Mouse (Mus musculus) thymus, postnatal 10 days (tissue): Measurements from ENCODE around the gene Lect2.

ENCODE experiments used
- DNase-seq, 2 experiments: peaks; one replicate each; pipeline ENCODE4 v3.0.0; 2021; ENCODE audit warnings: low spot score in 2 of 2

Gene Lect2

GRCm38 (mm10) chr13:56556701-56557100 is 8.4 kb upstream of the Lect2 start:
- no peak for DNase-seq

- DNase-seq, result no peak
Observed at GRCm38 (mm10) chr13:56555957-56556356, 7.7 kb upstream of the Lect2 start.

GRCm38 (mm10) chr13:56554409-56554808 is 6.1 kb upstream of the Lect2 start:
- peak; percentile 12 to 37 for DNase-seq

DNA sequence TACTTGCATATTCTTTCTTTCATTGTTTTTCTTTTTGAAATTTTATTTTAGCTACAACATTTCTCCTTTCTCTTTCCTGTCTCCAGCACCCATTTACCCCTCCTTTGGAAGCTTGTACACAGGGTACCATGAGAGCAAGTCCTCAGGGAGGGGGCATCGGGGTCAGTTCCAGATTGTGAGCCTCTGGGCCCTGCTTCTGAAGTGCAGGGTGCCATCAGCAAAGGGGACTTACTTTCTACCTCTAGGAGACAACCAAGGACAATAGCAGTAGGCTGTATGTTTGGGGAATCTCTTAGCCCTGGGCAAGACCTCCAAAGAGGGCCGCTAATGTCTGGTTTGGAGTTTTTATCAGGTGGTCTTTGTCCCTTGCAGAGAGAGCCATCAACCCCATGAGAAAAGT is 5.6 kb upstream of the Lect2 start:
- DNase-seq, result no peak

- DNase-seq, result no peak
Observed at GRCm38 (mm10) chr13:56551661-56552060, 3.4 kb upstream of the Lect2 start.

DNA sequence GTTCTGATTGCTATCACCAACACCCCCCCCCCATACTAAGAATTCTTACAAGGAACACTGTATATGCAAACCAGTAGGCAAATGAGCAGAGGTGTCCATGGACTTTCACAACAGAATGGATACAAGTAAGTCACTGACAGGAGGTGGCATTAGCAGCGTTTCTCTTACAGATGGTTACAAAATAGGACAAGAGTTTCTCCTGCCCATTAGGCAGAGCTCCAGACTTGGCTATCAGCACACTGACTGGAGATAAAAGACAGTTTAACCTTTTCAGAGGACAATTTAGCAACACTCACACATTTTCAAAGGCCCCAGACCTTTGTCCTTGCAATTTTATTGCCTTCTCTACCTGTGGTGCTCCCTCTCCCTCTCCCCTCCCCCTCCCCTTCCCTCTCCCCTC is 2.3 kb upstream of the Lect2 start:
- DNase-seq, result no peak

- no peak for DNase-seq
Observed at GRCm38 (mm10) chr13:56549364-56549763, 1.1 kb upstream of the Lect2 start.

DNA sequence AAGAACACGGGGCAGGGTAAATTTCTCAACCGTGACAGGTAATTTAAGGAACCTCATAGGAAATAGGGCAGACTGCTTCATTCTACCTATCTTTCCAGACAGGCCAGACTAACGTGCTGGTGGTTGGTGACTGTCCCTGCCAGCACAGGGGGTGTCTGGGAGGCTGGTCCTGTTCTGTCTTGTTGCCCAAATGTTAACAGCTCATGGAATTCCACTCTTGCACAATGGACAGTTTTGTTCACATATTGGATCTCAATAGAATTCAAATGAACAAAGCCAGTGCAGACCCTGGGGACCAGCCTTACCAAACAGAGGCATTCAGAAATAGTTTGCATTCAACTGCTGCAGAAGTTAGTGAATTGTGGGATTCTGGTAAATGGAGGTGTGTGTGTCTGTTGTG is 3.3 kb downstream of the Lect2 start:
- no peak for DNase-seq

DNA sequence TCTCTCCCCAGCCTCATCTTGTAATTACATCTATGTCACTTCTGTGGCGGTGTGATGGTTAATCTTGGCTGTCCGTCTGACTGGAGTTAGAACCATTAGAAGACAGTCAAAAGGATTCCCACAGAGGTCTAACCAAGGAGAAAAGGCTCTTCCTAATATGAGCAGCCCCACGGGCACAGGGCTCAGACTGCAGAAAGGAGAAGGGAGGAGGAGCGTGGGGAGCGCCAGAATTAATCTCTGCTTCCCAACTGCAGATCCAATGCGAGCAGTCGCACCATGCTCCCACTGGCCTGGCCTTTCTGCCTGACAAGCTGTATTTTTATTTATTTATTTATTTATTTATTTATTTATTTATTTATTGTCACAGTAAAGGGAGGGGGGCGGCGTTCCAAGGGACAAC is 4.5 kb downstream of the Lect2 start:
- DNase-seq, result no peak

DNA sequence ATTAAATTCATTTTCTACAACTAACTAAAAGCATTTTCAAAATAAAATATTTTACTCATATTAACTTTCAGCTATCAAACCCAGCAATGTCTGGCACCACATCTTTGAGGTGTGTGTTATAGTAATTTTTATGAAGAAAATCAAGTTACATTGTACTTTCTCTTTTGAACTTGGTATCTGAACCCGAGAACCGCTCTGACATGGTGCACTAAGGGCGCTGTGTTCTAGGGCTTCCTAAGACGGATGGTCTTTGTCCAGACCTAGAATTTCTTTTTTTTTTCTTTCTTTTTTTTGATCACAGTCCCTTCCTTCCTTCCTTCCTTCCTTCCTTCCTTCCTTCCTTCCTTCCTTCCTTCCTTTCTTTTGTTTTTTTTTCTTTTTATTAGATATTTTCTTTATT is 8.5 kb downstream of the Lect2 start:
- peak in 1 of 2 experiments; percentile 48 for DNase-seq

GRCm38 (mm10) chr13:56537026-56537425 is 11.3 kb downstream of the Lect2 start:
- DNase-seq, result no peak

GRCm38 (mm10) chr13:56535570-56535969 is 12.7 kb downstream of the Lect2 start:
- DNase-seq, result peak in 1 of 2 experiments; percentile 13

DNA sequence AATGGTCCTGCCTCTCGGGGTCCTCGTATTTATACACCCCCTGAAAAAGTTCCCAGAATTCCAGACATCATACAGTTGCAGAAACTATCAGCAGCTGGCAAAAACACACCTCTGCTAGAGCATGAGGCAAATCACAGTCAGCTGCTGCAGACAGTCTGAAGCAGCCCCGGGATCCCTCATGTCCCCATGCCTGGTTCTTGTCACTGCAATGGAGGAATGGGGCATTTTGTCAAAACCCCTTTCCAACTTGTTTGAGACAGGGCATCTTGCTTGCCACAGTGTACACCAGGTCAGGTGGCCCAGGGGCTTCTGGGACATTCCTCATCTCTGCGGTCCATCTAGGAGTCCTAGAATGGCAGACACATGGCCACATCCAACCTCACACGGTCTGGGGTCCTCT is 13.4 kb downstream of the Lect2 start:
- no peak for DNase-seq

DNA sequence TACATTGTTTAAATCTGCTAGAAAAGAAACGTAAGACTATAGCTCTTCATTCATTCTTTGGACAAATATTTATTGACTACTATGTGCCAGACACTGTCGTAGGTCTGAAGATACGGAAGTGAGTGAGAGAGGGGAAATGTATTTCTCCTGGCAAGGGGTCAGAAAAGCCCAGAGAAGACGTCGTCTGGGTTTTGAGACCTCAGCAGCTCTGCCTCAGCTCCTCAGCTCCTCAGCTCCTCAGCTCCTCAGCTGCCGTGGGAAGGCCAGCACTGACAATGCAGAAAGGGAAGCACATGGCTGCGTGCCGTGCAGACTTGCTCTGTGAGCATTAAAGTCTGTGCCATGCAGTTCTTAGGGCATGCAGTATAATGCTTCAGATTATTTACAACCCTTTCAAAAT is 18.6 kb downstream of the Lect2 start:
- DNase-seq, result no peak

DNA sequence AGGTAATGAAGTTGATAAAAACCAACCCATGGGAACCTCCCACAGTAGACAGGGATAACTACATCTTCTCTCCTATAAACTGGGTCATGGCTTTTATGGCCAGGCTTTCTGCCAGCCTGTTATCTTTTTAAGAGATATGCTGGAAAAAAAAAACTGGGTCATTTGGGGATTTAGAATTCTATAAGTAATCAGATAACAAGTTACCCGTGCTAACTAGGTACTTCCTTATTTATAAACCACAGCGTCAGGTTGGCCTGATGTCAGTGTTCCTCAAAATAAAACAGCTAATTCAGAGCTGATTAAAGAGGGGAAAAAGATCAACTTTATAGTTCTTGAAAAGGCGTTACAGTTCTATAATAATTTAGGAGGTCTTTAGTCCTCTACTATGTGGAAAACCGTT is 19.3 kb downstream of the Lect2 start:
- no peak for DNase-seq

- DNase-seq, result no peak
Observed at GRCm38 (mm10) chr13:56528281-56528680, 20.0 kb downstream of the Lect2 start.

GRCm38 (mm10) chr13:56527846-56528245 is 20.5 kb downstream of the Lect2 start:
- DNase-seq, result no peak

DNA sequence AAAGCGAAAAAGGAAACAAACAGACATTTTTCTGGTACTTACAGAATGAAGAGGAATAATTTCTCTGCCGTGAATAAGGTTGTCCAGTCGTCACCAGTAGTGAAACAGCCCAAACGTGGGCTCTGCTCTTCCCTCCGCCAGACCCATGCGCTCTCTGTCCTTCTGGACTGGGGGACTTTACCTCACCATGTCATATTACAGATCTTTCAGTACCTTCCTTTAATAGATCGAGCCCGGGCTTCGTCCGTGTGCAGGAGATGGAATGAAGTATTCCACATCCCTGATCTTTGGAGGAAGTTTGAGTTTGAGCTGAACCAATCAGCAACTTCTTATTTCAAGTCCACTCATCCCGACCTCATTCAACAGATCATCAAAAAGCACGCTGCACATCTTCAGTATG is 21.4 kb downstream of the Lect2 start:
- no peak for DNase-seq

DNA sequence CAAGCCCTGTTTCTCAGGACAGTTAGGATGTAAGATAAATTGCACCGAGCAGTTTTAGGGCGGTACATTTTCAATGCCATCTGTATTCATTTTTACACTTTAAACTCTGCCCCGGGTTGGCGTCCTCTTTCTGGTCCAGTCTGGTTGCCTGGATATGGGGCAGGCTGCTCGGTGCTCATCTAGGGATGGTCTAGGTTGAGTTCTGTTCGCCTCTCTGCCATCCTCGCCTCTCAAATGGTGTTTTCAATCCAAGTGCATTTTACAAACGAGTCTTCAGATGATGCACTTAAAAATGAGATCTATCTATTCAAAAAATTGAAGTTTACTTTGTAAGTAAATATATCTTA is 25.5 kb downstream of the Lect2 start:
- DNase-seq, result no peak

- DNase-seq, result peak; percentile 86 to 89
Observed at GRCm38 (mm10) chr13:56522081-56522820, 26.1 kb downstream of the Lect2 start, which contains the start of gene Fbxl21. Fbxl21 (plus strand) TSS chr13:56522472.

DNA sequence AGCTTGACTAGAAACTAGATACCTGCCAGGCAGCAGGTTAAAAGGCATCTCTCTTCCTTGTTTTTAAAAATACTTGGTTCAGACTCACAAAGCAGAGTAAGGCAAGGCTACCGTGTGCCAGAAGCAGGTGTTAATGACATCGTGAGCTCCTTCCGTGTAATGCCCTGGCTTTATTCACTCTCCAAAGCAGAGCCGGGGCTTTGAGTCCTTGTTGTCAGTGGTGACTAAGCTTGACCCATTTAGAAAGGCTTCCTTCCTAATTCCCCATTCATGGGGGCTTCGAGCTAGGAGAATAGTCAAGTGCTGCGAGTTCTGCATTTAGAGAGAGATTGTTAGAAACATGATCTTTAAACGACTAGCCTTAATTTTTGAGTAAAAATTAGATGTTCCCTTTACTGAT is 31.5 kb downstream of the Lect2 start:
- DNase-seq, result no peak

- no peak for DNase-seq
Observed at GRCm38 (mm10) chr13:56516311-56516710, 32.0 kb downstream of the Lect2 start.

DNA sequence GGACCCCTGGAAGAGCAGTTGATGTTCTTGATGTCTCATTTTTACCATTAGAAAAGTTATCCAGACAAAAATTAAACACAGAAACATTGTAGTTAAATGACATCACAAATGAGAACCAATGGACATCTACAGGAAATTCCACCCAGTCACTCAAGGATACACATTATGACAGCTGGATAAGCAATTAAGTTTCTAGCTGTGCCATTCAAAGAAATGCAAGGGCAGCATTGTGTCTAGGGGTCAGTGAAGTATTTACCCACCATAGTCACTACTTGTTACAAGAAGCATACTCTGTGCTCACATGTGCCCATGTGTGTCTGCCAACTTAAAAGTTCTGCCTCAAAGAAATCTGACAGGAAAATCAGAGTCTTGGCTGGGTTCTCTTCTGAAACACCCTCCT is 34.7 kb downstream of the Lect2 start:
- DNase-seq, result no peak

GRCm38 (mm10) chr13:56509796-56510195 is 38.5 kb downstream of the Lect2 start:
- no peak for DNase-seq
